Mouse (Mus musculus) midbrain, embryonic 12.5 days (tissue): ENCODE data around the gene Myo6. TPM values are rescaled to one million over a fixed set of nuclear protein-coding genes. Genes with fewer than 3 reads are reported as not detected.

Experiments used
- ATAC-seq: fragments of 200-750 bp; cut with Nextera tagmentation; 2 replicates; pipeline ENCODE4 v1.8.0; 2017; ENCODE audit warnings: low read depth, moderate TSS enrichment, moderate library complexity; ENCODE audit not compliant: low FRiP score
- H3K27ac ChIP-seq: fragments of 300-500 bp; sonication (generic); replicated peaks from 2 replicates; pipeline ENCODE4 v1.5.1; 2016; ENCODE audit warnings: mild to moderate bottlenecking
- H3K27me3 ChIP-seq: fragments of 300-500 bp; sonication (generic); 2 replicates; pipeline ENCODE4 v1.6.1; 2016; ENCODE audit warnings: mild to moderate bottlenecking
- H3K36me3 ChIP-seq: fragments of 300-500 bp; sonication (generic); 2 replicates; pipeline ENCODE4 v1.6.1; 2016
- H3K4me1 ChIP-seq: fragments of 300-500 bp; sonication (generic); 2 replicates; pipeline ENCODE4 v1.6.1; 2016
- H3K4me2 ChIP-seq: fragments of 300-500 bp; sonication (generic); replicated peaks from 2 replicates; pipeline ENCODE4 v1.6.1; 2016; ENCODE audit warnings: mild to moderate bottlenecking, moderate library complexity
- H3K4me3 ChIP-seq: fragments of 300-500 bp; sonication (generic); 2 replicates; pipeline ENCODE4 v1.5.1; 2016; ENCODE audit warnings: mild to moderate bottlenecking
- H3K9ac ChIP-seq: fragments of 300-500 bp; sonication (generic); replicated peaks from 2 replicates; pipeline ENCODE4 v1.6.1; 2016; ENCODE audit warnings: mild to moderate bottlenecking, moderate library complexity
- H3K9me3 ChIP-seq: fragments of 300-500 bp; sonication (generic); 2 replicates; pipeline ENCODE4 v1.6.1; 2016; ENCODE audit warnings: mild to moderate bottlenecking
- WGBS: fragments of 180-500 bp; shearing (Covaris S2); methylation state at CpG from one replicate; pipeline ENCODE4 v1.1.7; 2016; 5-methylcytosine and 5-hydroxymethylcytosine counted together
- polyA plus RNA-seq: library from polyadenylated mRNA; unstranded; fragments of >200 nt; fragmentation: Nextera tagmentation; extraction: Ambion mirVana; gene quantifications from 2 replicates; pipeline ENCODE4 v1.2.1, GENCODE M21; 2016

Gene Myo6
- polyA plus RNA-seq, 1 experiment from 2014 or later, result 11.8 TPM

DNA sequence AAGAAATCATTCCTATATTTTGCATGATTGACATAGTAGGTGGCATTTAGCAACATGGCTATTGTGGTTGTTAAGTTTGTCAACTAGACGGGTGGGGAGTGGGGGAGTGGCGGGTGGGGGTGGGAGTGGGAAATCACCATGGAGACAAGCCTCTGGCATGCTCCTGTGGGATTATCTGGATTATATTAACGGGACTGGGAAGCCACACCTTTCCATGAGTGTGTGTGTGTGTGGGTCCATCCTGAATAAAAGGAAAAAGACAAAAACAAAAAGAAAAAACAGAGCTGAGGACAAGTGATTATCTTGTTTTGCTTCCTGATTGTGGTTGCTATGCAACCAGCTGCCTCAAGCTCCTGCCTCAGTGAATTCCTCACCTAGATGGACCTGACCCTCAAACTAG, 20.9 kb downstream of the Myo6 start:
- Histone ChIP-seq H3K9me3 (no peaks in the 10 kb centered on the region), H3K4me1 (no peaks in the 10 kb centered on the region), H3K4me3 (no peak overlapping the region), H3K36me3 (no peaks in the 10 kb centered on the region), H3K9ac (no peak overlapping the region), H3K4me2 (no peak overlapping the region), H3K27me3 (no peaks in the 10 kb centered on the region), H3K27ac (no peak overlapping the region)
- 0 out of 2 replicates have a peak, but pooled peaks have one; percentile 24 for ATAC-seq
- 29% methylated on average over 3 of the region's 3 CpGs for WGBS

GRCm38 (mm10) chr9:80186693-80187092, 21.9 kb downstream of the Myo6 start:
- no peaks in the 10 kb centered on the region for H3K36me3 ChIP-seq
- no peaks in the 10 kb centered on the region for H3K4me1 ChIP-seq
- 89% methylated on average over 8 of the region's 8 CpGs for WGBS
- no peak overlapping the region for H3K27ac ChIP-seq
- H3K27me3 ChIP-seq, result no peaks in the 10 kb centered on the region
- no peak overlapping the region for H3K4me3 ChIP-seq
- H3K9ac ChIP-seq, result no peak overlapping the region
- H3K9me3 ChIP-seq, result no peaks in the 10 kb centered on the region
- ATAC-seq, result no peak
- no peak overlapping the region for H3K4me2 ChIP-seq

GRCm38 (mm10) chr9:80188324-80188893, 23.6 kb downstream of the Myo6 start:
- H3K27ac ChIP-seq, result no peak overlapping the region
- ATAC-seq, result peak; percentile 52; the same call in 1 of the 2 replicates

GRCm38 (mm10) chr9:80191240-80191639, 26.4 kb downstream of the Myo6 start:
- ATAC-seq, result no peak
- no peaks in the 10 kb centered on the region for H3K36me3 ChIP-seq
- H3K27ac ChIP-seq, result no peak overlapping the region
- no peak overlapping the region for H3K9ac ChIP-seq
- H3K4me1 ChIP-seq, result no peaks in the 10 kb centered on the region
- WGBS, result 67% methylated on average over 6 of the region's 6 CpGs
- H3K4me2 ChIP-seq, result no peak overlapping the region
- no peaks in the 10 kb centered on the region for H3K9me3 ChIP-seq
- H3K4me3 ChIP-seq, result no peak overlapping the region
- H3K27me3 ChIP-seq, result no peaks in the 10 kb centered on the region

More at GRCm38 (mm10) chr9:80188324-80188893, 23.6 kb downstream of the Myo6 start:
- no peak overlapping the region for H3K9ac ChIP-seq
- no peaks in the 10 kb centered on the region for H3K27me3 ChIP-seq
- H3K4me3 ChIP-seq, result no peak overlapping the region
- H3K9me3 ChIP-seq, result no peaks in the 10 kb centered on the region
- no peaks in the 10 kb centered on the region for H3K4me1 ChIP-seq
- WGBS, result 28% methylated on average over 5 of the region's 5 CpGs
- no peak overlapping the region for H3K4me2 ChIP-seq
- no peaks in the 10 kb centered on the region for H3K36me3 ChIP-seq

- Histone ChIP-seq H3K4me1 (peaks cover 6% of the 10 kb centered on the region), H3K36me3 (no peaks in the 10 kb centered on the region), H3K27ac (no peak overlapping the region), H3K9ac (no peak overlapping the region), H3K27me3 (no peaks in the 10 kb centered on the region), H3K4me2 (no peak overlapping the region), H3K4me3 (no peak overlapping the region), H3K9me3 (no peaks in the 10 kb centered on the region)
- 87% methylated on average over 10 of the region's 10 CpGs for WGBS
- ATAC-seq, result no peak
Observed at GRCm38 (mm10) chr9:80192324-80192723, 27.5 kb downstream of the Myo6 start.

GRCm38 (mm10) chr9:80194446-80194845, 29.6 kb downstream of the Myo6 start:
- no peak overlapping the region for H3K27ac ChIP-seq
- H3K4me2 ChIP-seq, result no peak overlapping the region
- WGBS, result 77% methylated on average over 6 of the region's 6 CpGs
- no peaks in the 10 kb centered on the region for H3K9me3 ChIP-seq
- H3K36me3 ChIP-seq, result no peaks in the 10 kb centered on the region
- H3K4me3 ChIP-seq, result no peak overlapping the region
- H3K4me1 ChIP-seq, result peaks cover 10% of the 10 kb centered on the region
- no peaks in the 10 kb centered on the region for H3K27me3 ChIP-seq
- ATAC-seq, result no peak
- no peak overlapping the region for H3K9ac ChIP-seq

DNA sequence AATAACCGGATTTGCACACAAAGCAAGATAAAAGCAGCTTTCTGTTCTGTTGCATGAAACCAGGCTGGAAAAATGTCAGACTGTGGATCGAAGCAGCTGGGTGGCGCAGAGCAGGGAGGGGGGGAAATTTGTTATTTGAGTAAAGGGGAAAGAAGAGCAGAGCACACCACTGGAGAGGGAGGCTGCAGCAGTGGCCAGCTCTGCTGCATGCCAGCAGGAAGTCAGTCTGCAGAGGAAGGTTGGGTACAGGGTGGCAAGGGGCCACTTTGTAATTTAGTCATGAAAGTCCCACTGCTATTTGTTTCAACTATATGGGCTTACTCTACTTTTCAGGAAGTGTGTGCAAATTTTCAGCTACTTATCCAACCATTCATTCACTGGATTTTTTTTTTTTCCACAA, 31.3 kb downstream of the Myo6 start:
- no peak for ATAC-seq
- no peaks in the 10 kb centered on the region for H3K9me3 ChIP-seq
- peaks cover 22% of the 10 kb centered on the region for H3K4me1 ChIP-seq
- H3K4me3 ChIP-seq, result no peak overlapping the region
- H3K9ac ChIP-seq, result no peak overlapping the region
- no peaks in the 10 kb centered on the region for H3K27me3 ChIP-seq
- 54% methylated on average over 3 of the region's 3 CpGs for WGBS
- H3K4me2 ChIP-seq, result no peak overlapping the region
- no peak overlapping the region for H3K27ac ChIP-seq
- H3K36me3 ChIP-seq, result no peaks in the 10 kb centered on the region

DNA sequence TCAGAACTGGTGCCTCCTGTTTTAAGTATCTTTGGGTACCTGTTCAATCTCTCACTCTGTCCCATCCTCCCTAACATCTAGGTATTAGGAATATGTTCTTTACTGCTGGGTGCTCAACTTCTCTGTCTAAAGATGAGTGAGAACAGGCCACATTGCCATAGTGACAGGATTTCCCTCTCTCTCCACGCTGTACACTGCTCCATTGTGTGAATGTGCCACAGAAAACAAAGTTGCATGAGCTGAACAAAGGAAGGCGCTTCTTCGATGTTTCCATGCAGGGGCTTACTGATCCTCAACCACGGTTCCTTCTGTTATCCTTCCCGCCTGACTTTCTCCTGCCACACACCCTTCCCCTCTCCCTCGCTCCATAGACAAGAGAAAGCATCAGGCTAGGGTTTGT, 32.4 kb downstream of the Myo6 start:
- Histone ChIP-seq H3K4me2 (no peak overlapping the region), H3K27me3 (no peaks in the 10 kb centered on the region), H3K36me3 (no peaks in the 10 kb centered on the region), H3K4me3 (no peak overlapping the region), H3K4me1 (peaks cover 26% of the 10 kb centered on the region), H3K9me3 (no peaks in the 10 kb centered on the region), H3K27ac (no peak overlapping the region), H3K9ac (no peak overlapping the region)
- WGBS, result 25% methylated on average over 6 of the region's 6 CpGs
- peak; percentile 42; the same call in 1 of the 2 replicates for ATAC-seq

DNA sequence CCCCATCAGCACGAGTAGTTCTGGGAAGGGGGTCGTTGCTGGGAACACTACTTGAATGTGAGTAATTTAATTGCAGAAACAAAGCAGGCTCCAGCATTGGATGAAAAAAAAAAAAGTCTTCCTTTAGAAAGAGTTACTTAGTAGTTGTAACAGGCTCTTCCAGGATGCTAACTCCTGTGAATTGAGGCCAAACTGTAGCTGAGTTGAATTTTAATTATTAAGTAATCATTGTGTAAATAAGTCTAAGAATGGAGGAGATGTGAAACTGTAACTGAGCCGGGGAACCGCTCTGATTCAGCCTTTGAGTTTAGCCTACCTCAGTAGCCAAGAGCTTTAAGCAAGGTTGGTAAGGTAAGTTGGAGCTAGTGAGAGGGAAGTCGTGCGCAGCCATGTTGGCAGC, 36.0 kb downstream of the Myo6 start:
- Histone ChIP-seq H3K4me1 (peaks cover 30% of the 10 kb centered on the region), H3K9me3 (no peaks in the 10 kb centered on the region), H3K27ac (peak overlapping the region; percentile 52; the same call in 1 of the 2 replicates), H3K27me3 (no peaks in the 10 kb centered on the region), H3K4me3 (no peak overlapping the region), H3K36me3 (no peaks in the 10 kb centered on the region), H3K9ac (no peak overlapping the region), H3K4me2 (peak overlapping the region; percentile 19; the same call in 1 of the 2 replicates)
- ATAC-seq, result no peak
- 54% methylated on average over 6 of the region's 6 CpGs for WGBS

- H3K9ac ChIP-seq, result no peak overlapping the region
- 77% methylated on average over 14 of the region's 14 CpGs for WGBS
- peaks cover 22% of the 10 kb centered on the region; the same call in 1 of the 2 replicates for H3K4me1 ChIP-seq
- no peak overlapping the region for H3K4me3 ChIP-seq
- no peaks in the 10 kb centered on the region for H3K9me3 ChIP-seq
- ATAC-seq, result no peak
- H3K4me2 ChIP-seq, result no peak overlapping the region
- H3K27me3 ChIP-seq, result no peaks in the 10 kb centered on the region
- H3K36me3 ChIP-seq, result no peaks in the 10 kb centered on the region
- no peak overlapping the region for H3K27ac ChIP-seq
Observed at GRCm38 (mm10) chr9:80202374-80203060, 37.7 kb downstream of the Myo6 start.

DNA sequence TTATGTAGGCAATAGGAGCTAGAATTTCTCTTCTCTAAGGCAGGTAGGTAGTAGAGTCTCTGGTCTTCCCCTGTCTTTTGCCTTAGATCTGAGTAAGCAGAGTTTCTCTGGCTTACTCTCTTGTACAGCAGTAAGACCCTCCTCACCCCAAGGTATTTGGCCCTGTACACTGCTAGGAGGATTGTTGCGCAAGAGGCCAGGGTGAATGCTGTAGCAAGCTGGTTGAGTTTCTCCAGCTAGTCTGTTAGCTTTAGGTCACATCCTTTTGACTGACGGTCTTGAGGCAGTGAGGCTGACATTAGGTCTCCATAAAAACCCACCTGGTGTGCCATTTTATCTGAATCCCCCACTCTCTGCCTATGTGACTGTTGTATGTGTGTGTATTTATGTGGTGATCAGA, 43.9 kb downstream of the Myo6 start:
- no peak overlapping the region for H3K4me2 ChIP-seq
- no peak overlapping the region for H3K27ac ChIP-seq
- H3K4me1 ChIP-seq, result no peaks in the 10 kb centered on the region
- H3K27me3 ChIP-seq, result no peaks in the 10 kb centered on the region
- no peak for ATAC-seq
- WGBS, result 82% methylated on average over 2 of the region's 2 CpGs
- no peaks in the 10 kb centered on the region for H3K36me3 ChIP-seq
- H3K9me3 ChIP-seq, result no peaks in the 10 kb centered on the region
- no peak overlapping the region for H3K9ac ChIP-seq
- no peak overlapping the region for H3K4me3 ChIP-seq

GRCm38 (mm10) chr9:80209459-80209858, 44.6 kb downstream of the Myo6 start:
- no peak for ATAC-seq
- no peak overlapping the region for H3K9ac ChIP-seq
- WGBS, result 59% methylated on average over 10 of the region's 10 CpGs
- H3K9me3 ChIP-seq, result no peaks in the 10 kb centered on the region
- no peaks in the 10 kb centered on the region for H3K27me3 ChIP-seq
- no peak overlapping the region for H3K27ac ChIP-seq
- H3K4me1 ChIP-seq, result no peaks in the 10 kb centered on the region
- H3K4me3 ChIP-seq, result no peak overlapping the region
- H3K36me3 ChIP-seq, result no peaks in the 10 kb centered on the region
- H3K4me2 ChIP-seq, result no peak overlapping the region
